Mouse (Mus musculus) limb, embryonic 13.5 days (tissue): ENCODE measurements around the gene Kmt2c. TPM values are rescaled to one million over a fixed set of nuclear protein-coding genes. Genes with fewer than 3 reads are reported as not detected.
A peak's percentile ranks its signal among the peaks of the same experiment; 100 is the strongest.

Source experiments
- ATAC-seq: fragments of 200-750 bp; cut with Nextera tagmentation; 2 replicates; pipeline ENCODE4 v1.8.0; 2017; ENCODE audit warnings: low read depth, moderate number of reproducible peaks, moderate TSS enrichment; ENCODE audit not compliant: low FRiP score
- H3K27ac ChIP-seq: fragments of 300-500 bp; sonication (generic); 2 replicates; pipeline ENCODE4 v1.5.1; 2015; ENCODE audit warnings: inconsistent platforms, mild to moderate bottlenecking, moderate library complexity
- H3K27me3 ChIP-seq: fragments of 300-500 bp; sonication (generic); 2 replicates; pipeline ENCODE4 v1.6.1; 2015; ENCODE audit warnings: mild to moderate bottlenecking, inconsistent platforms
- H3K36me3 ChIP-seq: fragments of 300-500 bp; sonication (generic); 2 replicates; pipeline ENCODE4 v1.6.1; 2015; ENCODE audit warnings: inconsistent platforms, mild to moderate bottlenecking, moderate library complexity
- H3K4me1 ChIP-seq: fragments of 300-500 bp; sonication (generic); 2 replicates; pipeline ENCODE4 v1.6.1; 2015; ENCODE audit warnings: inconsistent platforms
- H3K4me2 ChIP-seq: fragments of 300-500 bp; sonication (generic); replicated peaks from 2 replicates; pipeline ENCODE4 v1.6.1; 2015; ENCODE audit warnings: inconsistent platforms, mild to moderate bottlenecking, moderate library complexity
- H3K4me3 ChIP-seq: fragments of 300-500 bp; sonication (generic); 2 replicates; pipeline ENCODE4 v1.5.1; 2015; ENCODE audit warnings: moderate library complexity, mild to moderate bottlenecking, inconsistent platforms
- H3K9ac ChIP-seq: fragments of 300-500 bp; sonication (generic); 2 replicates; pipeline ENCODE4 v1.6.1; 2015; ENCODE audit warnings: mild to moderate bottlenecking, inconsistent platforms
- H3K9me3 ChIP-seq: fragments of 300-500 bp; sonication (generic); 2 replicates; pipeline ENCODE4 v1.6.1; 2016; ENCODE audit warnings: inconsistent platforms
- WGBS: fragments of 180-500 bp; shearing (Covaris S2); methylation state at CpG from one replicate; pipeline ENCODE4 v1.1.7; 2015; 5-methylcytosine and 5-hydroxymethylcytosine counted together
- polyA plus RNA-seq: library from polyadenylated mRNA; unstranded; fragments of >200 nt; fragmentation: Nextera tagmentation; extraction: Ambion mirVana; gene quantifications from 2 replicates; pipeline ENCODE4 v1.2.1, GENCODE M21; 2015

The Kmt2c gene
- polyA plus RNA-seq, 1 experiment from 2014 or later, result 15.0 TPM

GRCm38 (mm10) chr5:25313881-25314280 is 184.7 kb downstream of the Kmt2c start:
- Histone ChIP-seq H3K9ac (no peak overlapping the region), H3K4me3 (no peak overlapping the region), H3K36me3 (peaks cover 68% of the 10 kb centered on the region), H3K4me1 (no peaks in the 10 kb centered on the region), H3K27me3 (no peaks in the 10 kb centered on the region), H3K9me3 (no peaks in the 10 kb centered on the region), H3K27ac (no peak overlapping the region), H3K4me2 (no peak overlapping the region)
- ATAC-seq, result no peak
- WGBS, result 85% methylated on average over 6 of the region's 6 CpGs

GRCm38 (mm10) chr5:25310226-25310625 is 188.4 kb downstream of the Kmt2c start:
- H3K36me3 ChIP-seq, result peaks cover 51% of the 10 kb centered on the region
- H3K9ac ChIP-seq, result no peak overlapping the region
- no peak overlapping the region for H3K4me2 ChIP-seq
- H3K9me3 ChIP-seq, result no peaks in the 10 kb centered on the region
- ATAC-seq, result no peak
- no peak overlapping the region for H3K4me3 ChIP-seq
- no peaks in the 10 kb centered on the region for H3K27me3 ChIP-seq
- no peak overlapping the region for H3K27ac ChIP-seq
- 98% methylated on average over 2 of the region's 2 CpGs for WGBS
- H3K4me1 ChIP-seq, result no peaks in the 10 kb centered on the region

- H3K27ac ChIP-seq, result no peak overlapping the region
- peaks cover 58% of the 10 kb centered on the region for H3K36me3 ChIP-seq
- H3K4me1 ChIP-seq, result no peaks in the 10 kb centered on the region
- WGBS, result 77% methylated on average over 3 of the region's 3 CpGs
- ATAC-seq, result no peak
- no peaks in the 10 kb centered on the region for H3K27me3 ChIP-seq
- H3K9me3 ChIP-seq, result no peaks in the 10 kb centered on the region
- H3K4me3 ChIP-seq, result no peak overlapping the region
- H3K9ac ChIP-seq, result no peak overlapping the region
- H3K4me2 ChIP-seq, result no peak overlapping the region
These were observed 201.8 kb downstream of the Kmt2c start for GRCm38 (mm10) chr5:25296830-25297229.

GRCm38 (mm10) chr5:25283988-25284387 is 214.6 kb downstream of the Kmt2c start:
- WGBS, result 97% methylated on average over 13 of the region's 13 CpGs
- H3K36me3 ChIP-seq, result peaks cover 89% of the 10 kb centered on the region
- H3K9ac ChIP-seq, result no peak overlapping the region
- H3K4me1 ChIP-seq, result no peaks in the 10 kb centered on the region
- H3K27ac ChIP-seq, result no peak overlapping the region
- no peak overlapping the region for H3K4me3 ChIP-seq
- no peak overlapping the region for H3K4me2 ChIP-seq
- ATAC-seq, result no peak
- no peaks in the 10 kb centered on the region for H3K27me3 ChIP-seq
- no peaks in the 10 kb centered on the region for H3K9me3 ChIP-seq

GRCm38 (mm10) chr5:25276365-25276764 is 222.2 kb downstream of the Kmt2c start:
- Histone ChIP-seq H3K27ac (no peak overlapping the region), H3K36me3 (peaks cover 77% of the 10 kb centered on the region)
- no peak for ATAC-seq

GRCm38 (mm10) chr5:25275629-25276028 is 223.0 kb downstream of the Kmt2c start:
- H3K4me2 ChIP-seq, result no peak overlapping the region
- H3K27me3 ChIP-seq, result no peaks in the 10 kb centered on the region
- H3K4me3 ChIP-seq, result no peak overlapping the region
- H3K27ac ChIP-seq, result no peak overlapping the region
- ATAC-seq, result no peak
- WGBS, result 91% methylated on average over 10 of the region's 10 CpGs
- peaks cover 77% of the 10 kb centered on the region for H3K36me3 ChIP-seq
- H3K9me3 ChIP-seq, result no peaks in the 10 kb centered on the region
- H3K4me1 ChIP-seq, result no peaks in the 10 kb centered on the region
- no peak overlapping the region for H3K9ac ChIP-seq

More at GRCm38 (mm10) chr5:25276365-25276764, 222.2 kb downstream of the Kmt2c start:
- no peak overlapping the region for H3K4me3 ChIP-seq
- H3K9ac ChIP-seq, result no peak overlapping the region
- 86% methylated on average over 6 of the region's 6 CpGs for WGBS
- H3K4me1 ChIP-seq, result no peaks in the 10 kb centered on the region
- no peaks in the 10 kb centered on the region for H3K27me3 ChIP-seq
- no peaks in the 10 kb centered on the region for H3K9me3 ChIP-seq
- no peak overlapping the region for H3K4me2 ChIP-seq

GRCm38 (mm10) chr5:25268258-25268888 is 230.2 kb downstream of the Kmt2c start:
- ATAC-seq, result no peak
- WGBS, result 95% methylated on average over 4 of the region's 4 CpGs
- Histone ChIP-seq H3K27ac (no peak overlapping the region), H3K36me3 (peaks cover 76% of the 10 kb centered on the region), H3K27me3 (no peaks in the 10 kb centered on the region), H3K9me3 (no peaks in the 10 kb centered on the region), H3K4me2 (no peak overlapping the region), H3K9ac (no peak overlapping the region), H3K4me3 (no peak overlapping the region), H3K4me1 (no peaks in the 10 kb centered on the region)

- ATAC-seq, result no peak
- Histone ChIP-seq H3K27ac (no peak overlapping the region), H3K9ac (no peak overlapping the region), H3K9me3 (no peaks in the 10 kb centered on the region), H3K4me2 (no peak overlapping the region), H3K27me3 (no peaks in the 10 kb centered on the region), H3K36me3 (peaks cover 87% of the 10 kb centered on the region), H3K4me1 (no peaks in the 10 kb centered on the region), H3K4me3 (no peak overlapping the region)
- WGBS, result 74% methylated on average over 7 of the region's 7 CpGs
These were observed 236.3 kb downstream of the Kmt2c start for GRCm38 (mm10) chr5:25262266-25262665.

- WGBS, result 59% methylated on average over 6 of the region's 6 CpGs
- Histone ChIP-seq H3K27me3 (no peaks in the 10 kb centered on the region), H3K36me3 (peaks cover 88% of the 10 kb centered on the region), H3K9ac (no peak overlapping the region), H3K4me3 (no peak overlapping the region), H3K9me3 (no peaks in the 10 kb centered on the region), H3K4me2 (no peak overlapping the region), H3K27ac (peak overlapping the region; percentile 6; the same call in 1 of the 2 replicates), H3K4me1 (no peaks in the 10 kb centered on the region)
- ATAC-seq, result no peak
These were observed 237.1 kb downstream of the Kmt2c start for GRCm38 (mm10) chr5:25261452-25261851.

- peaks cover 84% of the 10 kb centered on the region for H3K36me3 ChIP-seq
- H3K4me1 ChIP-seq, result no peaks in the 10 kb centered on the region
- WGBS, result 79% methylated on average over 2 of the region's 2 CpGs
- H3K4me2 ChIP-seq, result no peak overlapping the region
- no peak for ATAC-seq
- no peak overlapping the region for H3K4me3 ChIP-seq
- no peaks in the 10 kb centered on the region for H3K9me3 ChIP-seq
- H3K27ac ChIP-seq, result no peak overlapping the region
- H3K9ac ChIP-seq, result no peak overlapping the region
- no peaks in the 10 kb centered on the region for H3K27me3 ChIP-seq
These were observed 241.9 kb downstream of the Kmt2c start for GRCm38 (mm10) chr5:25256686-25257085.

- ATAC-seq, result no peak
- WGBS, result 95% methylated on average over 4 of the region's 4 CpGs
- no peak overlapping the region for H3K4me3 ChIP-seq
- peaks cover 91% of the 10 kb centered on the region for H3K36me3 ChIP-seq
- H3K27ac ChIP-seq, result no peak overlapping the region
- no peaks in the 10 kb centered on the region for H3K27me3 ChIP-seq
- no peak overlapping the region for H3K9ac ChIP-seq
- no peaks in the 10 kb centered on the region for H3K9me3 ChIP-seq
- no peaks in the 10 kb centered on the region for H3K4me1 ChIP-seq
- no peak overlapping the region for H3K4me2 ChIP-seq
These were observed 244.1 kb downstream of the Kmt2c start for GRCm38 (mm10) chr5:25254491-25254890.

- H3K36me3 ChIP-seq, result peaks cover 89% of the 10 kb centered on the region
- no peak overlapping the region for H3K9ac ChIP-seq
- H3K4me2 ChIP-seq, result no peak overlapping the region
- no peak overlapping the region for H3K27ac ChIP-seq
- ATAC-seq, result no peak
- H3K27me3 ChIP-seq, result no peaks in the 10 kb centered on the region
- 93% methylated on average over 8 of the region's 8 CpGs for WGBS
- no peaks in the 10 kb centered on the region for H3K9me3 ChIP-seq
- no peak overlapping the region for H3K4me3 ChIP-seq
- no peaks in the 10 kb centered on the region for H3K4me1 ChIP-seq
These were observed 245.6 kb downstream of the Kmt2c start for GRCm38 (mm10) chr5:25252825-25253544.
